Mouse (Mus musculus): ENCODE measurements at regions not wholly inside any gene's neighbourhood (a gene's known extent, or its start where the extent isn't known, plus 50 kb on each side); places are given as distances from the start of the nearest gene placed in this dataset.

- H3K27ac ChIP-seq (ENCODE audit: insufficient read depth, low read length) = no peak overlapping the region
- 86% methylated on average over 5 of the region's 5 CpGs for WGBS
- H3K36me3 ChIP-seq (ENCODE audit: control insufficient read depth, insufficient read depth, low read length) = no peaks in the 10 kb centered on the region
- no peaks in the 10 kb centered on the region for H3K27me3 ChIP-seq (ENCODE audit: control insufficient read depth, insufficient read depth, low read length)
- no peak for DNase-seq (ENCODE audit: low read depth in 1 of 2, low spot score in 2 of 2)
- no peak overlapping the region for H3K4me3 ChIP-seq (ENCODE audit: extremely low read depth, insufficient read depth, insufficient read length)
- TF ChIP-seq CTCF (IDR thresholded peaks at IDR 0.05; ENCODE audit: extremely low read depth, insufficient read depth, insufficient read length, insufficient replicate concordance) (no peak), POLR2A (IDR thresholded peaks at IDR 0.05; ENCODE audit: low read depth, low read length) (no peak)
- H3K4me1 ChIP-seq (ENCODE audit: control insufficient read depth, insufficient read depth, insufficient read length) = no peaks in the 10 kb centered on the region
These were observed 177.0 kb upstream of the Cnr1 start for GRCm38 (mm10) chr4:33747316-33747895.

GRCm38 (mm10) chr4:33767721-33768120 is 156.7 kb upstream of the Cnr1 start:
- H3K27me3 ChIP-seq (ENCODE audit: control insufficient read depth, insufficient read depth, low read length) = no peaks in the 10 kb centered on the region
- no peaks in the 10 kb centered on the region for H3K4me1 ChIP-seq (ENCODE audit: control insufficient read depth, insufficient read depth, insufficient read length)
- WGBS = 88% methylated on average over 2 of the region's 2 CpGs
- TF ChIP-seq CTCF (IDR thresholded peaks at IDR 0.05; ENCODE audit: extremely low read depth, insufficient read depth, insufficient read length, insufficient replicate concordance) (no peak), POLR2A (IDR thresholded peaks at IDR 0.05; ENCODE audit: low read depth, low read length) (no peak)
- H3K36me3 ChIP-seq (ENCODE audit: control insufficient read depth, insufficient read depth, low read length) = no peaks in the 10 kb centered on the region
- H3K4me3 ChIP-seq (ENCODE audit: extremely low read depth, insufficient read depth, insufficient read length) = no peak overlapping the region
- DNase-seq (ENCODE audit: low read depth in 1 of 2, low spot score in 2 of 2) = no peak
- no peak overlapping the region for H3K27ac ChIP-seq (ENCODE audit: insufficient read depth, low read length)

GRCm38 (mm10) chr4:33786027-33786426 is 138.4 kb upstream of the Cnr1 start:
- WGBS = 94% methylated on average over 4 of the region's 4 CpGs
- DNase-seq (ENCODE audit: low read depth in 1 of 2, low spot score in 2 of 2) = no peak
- Histone ChIP-seq H3K36me3 (ENCODE audit: control insufficient read depth, insufficient read depth, low read length) (no peaks in the 10 kb centered on the region), H3K27me3 (ENCODE audit: control insufficient read depth, insufficient read depth, low read length) (no peaks in the 10 kb centered on the region), H3K4me3 (ENCODE audit: extremely low read depth, insufficient read depth, insufficient read length) (no peak overlapping the region), H3K27ac (ENCODE audit: insufficient read depth, low read length) (no peak overlapping the region), H3K4me1 (ENCODE audit: control insufficient read depth, insufficient read depth, insufficient read length) (no peaks in the 10 kb centered on the region)
- TF ChIP-seq POLR2A (IDR thresholded peaks at IDR 0.05; ENCODE audit: low read depth, low read length) = no peak

GRCm38 (mm10) chr4:33786958-33787357 is 137.4 kb upstream of the Cnr1 start:
- Histone ChIP-seq H3K27me3 (ENCODE audit: control insufficient read depth, insufficient read depth, low read length) (no peaks in the 10 kb centered on the region), H3K36me3 (ENCODE audit: control insufficient read depth, insufficient read depth, low read length) (no peaks in the 10 kb centered on the region), H3K27ac (ENCODE audit: insufficient read depth, low read length) (no peak overlapping the region), H3K4me3 (ENCODE audit: extremely low read depth, insufficient read depth, insufficient read length) (no peak overlapping the region), H3K4me1 (ENCODE audit: control insufficient read depth, insufficient read depth, insufficient read length) (no peaks in the 10 kb centered on the region)
- TF ChIP-seq POLR2A (IDR thresholded peaks at IDR 0.05; ENCODE audit: low read depth, low read length) (no peak), CTCF (IDR thresholded peaks at IDR 0.05; ENCODE audit: extremely low read depth, insufficient read depth, insufficient read length, insufficient replicate concordance) (no peak)
- DNase-seq (ENCODE audit: low read depth in 1 of 2, low spot score in 2 of 2) = no peak
- WGBS = 82% methylated on average over 4 of the region's 4 CpGs

- H3K36me3 ChIP-seq (ENCODE audit: control insufficient read depth, insufficient read depth, low read length) = no peaks in the 10 kb centered on the region
- H3K27ac ChIP-seq (ENCODE audit: insufficient read depth, low read length) = no peak overlapping the region
- DNase-seq (ENCODE audit: low read depth in 1 of 2, low spot score in 2 of 2) = no peak
- no peaks in the 10 kb centered on the region for H3K27me3 ChIP-seq (ENCODE audit: control insufficient read depth, insufficient read depth, low read length)
- no peak overlapping the region for H3K4me3 ChIP-seq (ENCODE audit: extremely low read depth, insufficient read depth, insufficient read length)
- 97% methylated on average over 8 of the region's 8 CpGs for WGBS
- TF ChIP-seq POLR2A (IDR thresholded peaks at IDR 0.05; ENCODE audit: low read depth, low read length) (no peak), CTCF (IDR thresholded peaks at IDR 0.05; ENCODE audit: extremely low read depth, insufficient read depth, insufficient read length, insufficient replicate concordance) (no peak)
- H3K4me1 ChIP-seq (ENCODE audit: control insufficient read depth, insufficient read depth, insufficient read length) = no peaks in the 10 kb centered on the region
These were observed 131.0 kb upstream of the Cnr1 start for GRCm38 (mm10) chr4:33793398-33793797.

GRCm38 (mm10) chr4:33795461-33795860 is 128.9 kb upstream of the Cnr1 start:
- no peak for DNase-seq (ENCODE audit: low read depth in 1 of 2, low spot score in 2 of 2)
- Histone ChIP-seq H3K36me3 (ENCODE audit: control insufficient read depth, insufficient read depth, low read length) (no peaks in the 10 kb centered on the region), H3K4me3 (ENCODE audit: extremely low read depth, insufficient read depth, insufficient read length) (no peak overlapping the region), H3K27me3 (ENCODE audit: control insufficient read depth, insufficient read depth, low read length) (no peaks in the 10 kb centered on the region), H3K4me1 (ENCODE audit: control insufficient read depth, insufficient read depth, insufficient read length) (no peaks in the 10 kb centered on the region), H3K27ac (ENCODE audit: insufficient read depth, low read length) (no peak overlapping the region)
- TF ChIP-seq CTCF (IDR thresholded peaks at IDR 0.05; ENCODE audit: extremely low read depth, insufficient read depth, insufficient read length, insufficient replicate concordance) = no peak
- no peak for TF ChIP-seq POLR2A (IDR thresholded peaks at IDR 0.05; ENCODE audit: low read depth, low read length)
- 96% methylated on average over 3 of the region's 3 CpGs for WGBS

- TF ChIP-seq CTCF (IDR thresholded peaks at IDR 0.05; ENCODE audit: extremely low read depth, insufficient read depth, insufficient read length, insufficient replicate concordance) (no peak), POLR2A (IDR thresholded peaks at IDR 0.05; ENCODE audit: low read depth, low read length) (no peak)
- WGBS = 89% methylated on average over 4 of the region's 4 CpGs
- H3K4me1 ChIP-seq (ENCODE audit: control insufficient read depth, insufficient read depth, insufficient read length) = no peaks in the 10 kb centered on the region
- no peak overlapping the region for H3K27ac ChIP-seq (ENCODE audit: insufficient read depth, low read length)
- H3K36me3 ChIP-seq (ENCODE audit: control insufficient read depth, insufficient read depth, low read length) = no peaks in the 10 kb centered on the region
- H3K27me3 ChIP-seq (ENCODE audit: control insufficient read depth, insufficient read depth, low read length) = no peaks in the 10 kb centered on the region
- H3K4me3 ChIP-seq (ENCODE audit: extremely low read depth, insufficient read depth, insufficient read length) = no peak overlapping the region
- no peak for DNase-seq (ENCODE audit: low read depth in 1 of 2, low spot score in 2 of 2)
These were observed 126.4 kb upstream of the Cnr1 start for GRCm38 (mm10) chr4:33797964-33798363.

Data from spleen, adult 2 months (tissue).